Mouse (Mus musculus) liver, adult (tissue): ENCODE results near the gene Tmem87b.

Experiments
- GATA4 ChIP-seq: IDR thresholded peaks from 2 replicates; pipeline ENCODE4 v1.6.1; 2014; ENCODE audit warnings: mild to moderate bottlenecking, low read length; ENCODE audit not compliant: insufficient replicate concordance

Tmem87b gene

DNA sequence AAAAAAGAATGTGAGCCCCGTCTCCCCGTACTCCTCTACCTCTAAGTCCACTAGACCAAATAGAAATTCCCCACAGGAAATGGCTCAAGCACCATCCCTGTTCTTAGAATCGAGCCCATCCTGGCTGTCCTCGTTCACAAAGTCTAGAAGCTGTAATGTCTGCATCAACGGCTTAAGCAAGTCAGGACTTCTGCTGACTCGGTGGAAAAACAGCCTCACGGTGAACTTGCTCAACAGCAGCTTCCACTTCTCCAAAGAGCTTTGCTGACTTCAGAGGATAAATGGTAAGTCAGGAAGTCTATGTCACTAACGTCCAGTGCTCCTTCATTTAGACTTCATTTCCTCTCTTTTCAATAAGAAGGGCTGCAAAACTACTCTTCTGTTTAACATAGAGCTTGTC lies 11.4 kb upstream of the Tmem87b start:
- no peak for TF ChIP-seq GATA4

DNA sequence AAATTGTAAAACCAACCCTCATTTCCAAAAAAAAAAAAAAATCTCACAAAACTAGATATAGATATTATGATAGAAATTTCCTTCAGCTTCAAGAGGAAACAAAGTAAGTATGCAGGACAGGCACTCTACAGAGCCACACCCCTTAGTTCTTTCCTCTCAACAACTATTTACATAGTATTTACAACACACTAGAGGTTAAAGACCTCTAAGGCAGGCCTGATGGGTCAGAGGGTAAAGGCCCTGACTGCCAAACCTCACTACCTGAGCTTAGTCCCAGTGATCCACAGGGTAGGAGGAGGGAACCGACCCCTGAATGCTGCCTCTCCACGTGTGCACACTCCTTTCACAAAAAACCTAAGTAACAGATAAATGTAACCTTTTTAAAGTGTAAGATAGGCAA lies 5.2 kb upstream of the Tmem87b start:
- TF ChIP-seq GATA4 = no peak

DNA sequence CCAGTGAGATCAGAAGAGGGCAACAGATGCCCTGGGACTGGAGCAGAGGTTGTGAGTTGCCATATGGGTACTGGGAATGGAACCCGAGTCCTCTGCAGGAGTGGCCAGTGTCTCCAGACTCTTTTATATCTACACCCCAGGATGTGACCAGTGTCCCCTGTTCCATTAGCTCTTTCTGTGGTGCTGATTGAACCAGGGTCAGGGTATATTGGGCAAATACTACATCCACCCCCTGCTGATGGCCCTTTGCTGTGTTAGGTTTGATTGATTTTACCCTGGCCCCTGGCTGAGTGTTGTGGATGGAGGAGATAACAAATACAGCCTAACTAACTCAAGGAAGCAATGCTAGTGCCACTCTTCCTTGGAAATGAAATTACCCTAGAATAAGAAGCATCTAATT lies 1.6 kb upstream of the Tmem87b start:
- TF ChIP-seq GATA4 = no peak

DNA sequence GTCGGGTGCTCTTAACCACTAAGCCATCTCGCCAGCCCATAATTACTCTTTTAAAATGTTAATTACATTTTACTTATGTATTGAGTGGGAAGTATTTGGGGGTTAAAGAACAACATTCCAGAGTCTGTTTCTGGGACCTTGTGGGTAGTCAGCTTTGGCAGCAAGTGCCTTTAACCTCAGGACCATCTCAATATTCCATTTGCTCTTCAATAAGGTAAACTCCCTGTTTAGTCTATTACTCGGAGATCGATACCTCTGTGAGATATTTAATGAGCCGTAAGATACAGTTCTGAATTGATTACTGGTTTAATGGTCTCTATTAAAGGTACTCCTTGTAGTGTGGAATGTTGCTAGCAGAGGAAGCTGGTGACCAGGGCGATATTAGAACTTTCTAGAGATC lies 1.0 kb upstream of the Tmem87b start:
- TF ChIP-seq GATA4 = no peak

DNA sequence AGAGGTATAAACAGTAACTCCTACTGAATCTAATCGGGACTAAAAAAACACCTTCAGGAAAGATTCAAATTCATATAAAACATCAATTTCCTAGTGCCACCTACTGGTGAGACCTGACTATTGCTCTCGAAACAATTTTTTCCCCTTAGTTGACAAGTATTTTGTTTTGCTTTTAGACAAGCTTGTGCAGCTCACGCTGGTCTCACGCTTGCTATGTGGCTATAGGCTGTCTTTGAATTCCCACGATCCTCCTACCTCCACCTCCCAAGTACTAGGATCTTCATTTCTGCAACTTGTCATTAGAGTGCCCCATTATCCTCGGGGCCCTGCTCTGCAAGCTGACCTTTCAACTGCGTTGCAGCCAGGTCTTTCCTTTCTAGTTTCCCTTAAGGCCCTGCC lies 532 bp upstream of the Tmem87b start:
- no peak for TF ChIP-seq GATA4

DNA sequence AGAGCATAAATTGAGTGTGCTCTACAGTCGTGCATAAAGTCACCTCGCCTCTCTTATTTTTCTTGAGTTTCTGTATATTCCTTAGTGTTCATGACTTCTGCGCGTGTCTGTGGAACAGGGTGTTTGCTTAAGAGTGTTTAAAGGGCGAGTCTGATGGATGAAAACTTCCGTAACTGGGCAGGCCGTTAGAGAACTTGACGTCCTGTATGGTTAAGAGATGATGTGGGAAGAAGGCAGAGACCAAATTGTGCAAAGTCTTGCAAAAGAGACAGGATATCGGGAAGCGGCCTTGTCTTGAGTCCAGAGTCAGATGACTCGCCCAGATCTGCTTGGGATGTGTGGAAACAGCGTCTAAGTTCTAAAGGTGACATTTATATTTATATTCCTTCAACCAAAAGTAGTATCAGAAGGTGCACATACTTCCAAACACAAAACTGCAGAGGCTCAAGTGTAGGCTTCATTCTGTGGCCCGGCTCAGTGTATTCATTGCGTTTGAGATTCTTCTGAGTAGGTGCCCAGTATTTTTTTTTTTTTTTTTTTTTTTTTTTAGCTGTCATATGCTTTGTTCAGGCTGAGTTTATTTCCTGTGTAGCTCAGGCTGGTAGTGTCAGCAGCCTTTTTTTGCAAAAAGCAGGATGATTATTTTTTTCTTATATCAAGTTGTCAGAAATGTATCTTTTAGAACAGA lies 1.2 kb downstream of the Tmem87b start:
- TF ChIP-seq GATA4 = no peak

DNA sequence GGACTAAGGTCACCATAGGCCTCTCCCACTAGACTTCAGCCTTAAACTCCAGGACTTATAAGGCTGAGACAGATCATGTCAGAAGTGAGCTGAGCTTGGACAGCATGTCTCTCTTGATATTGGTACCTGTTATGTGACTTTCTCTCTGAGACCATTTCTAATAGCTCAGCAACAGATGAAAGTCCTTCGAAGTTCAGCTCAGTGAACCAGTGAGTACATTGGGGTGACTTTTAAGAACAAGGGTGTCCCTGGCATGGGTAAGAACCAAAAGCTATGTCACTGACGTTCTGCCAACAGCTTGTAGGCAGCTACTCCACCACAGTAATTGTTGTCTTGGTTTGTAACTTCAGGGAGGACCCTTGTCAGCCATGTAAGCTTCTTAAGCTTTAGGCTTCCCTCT lies 2.7 kb downstream of the Tmem87b start:
- TF ChIP-seq GATA4 = no peak

DNA sequence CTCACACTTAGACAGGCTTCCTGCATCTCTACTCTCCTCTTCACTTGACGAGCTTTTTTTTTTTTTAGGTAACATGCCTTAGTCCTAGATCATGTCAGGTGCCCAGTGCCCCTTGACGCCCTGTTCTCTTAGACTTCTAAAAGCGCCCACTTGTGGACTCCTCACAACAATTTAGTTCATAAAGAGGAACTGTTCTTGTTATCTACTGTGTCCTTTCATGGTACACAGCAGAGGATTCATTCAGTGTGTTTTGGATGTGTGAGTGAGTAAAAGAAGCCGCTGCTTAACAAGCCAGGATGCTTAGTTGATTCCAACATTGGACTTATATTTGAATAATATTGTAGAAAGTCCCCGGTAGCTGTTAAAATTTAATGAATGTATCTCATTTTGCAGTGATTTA lies 6.0 kb downstream of the Tmem87b start:
- no peak for TF ChIP-seq GATA4

DNA sequence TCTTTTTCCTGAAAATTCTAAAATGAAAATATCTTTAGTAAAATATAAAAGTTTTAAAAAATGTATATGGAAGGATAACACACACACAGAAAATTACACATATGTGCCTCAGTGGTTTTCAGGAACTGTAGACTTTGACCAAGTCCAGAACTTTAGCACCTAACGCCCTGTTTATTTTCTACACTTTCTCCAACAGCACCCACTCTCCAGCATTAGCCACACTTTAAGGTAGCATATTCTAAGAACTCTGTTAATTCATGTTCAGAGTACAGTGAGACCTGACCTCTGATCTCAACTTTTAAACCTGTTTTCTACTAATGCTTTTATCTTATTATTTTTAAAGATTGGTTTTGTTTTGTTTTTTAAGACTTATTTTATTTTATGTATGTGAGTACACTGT lies 9.9 kb downstream of the Tmem87b start:
- no peak for TF ChIP-seq GATA4

DNA sequence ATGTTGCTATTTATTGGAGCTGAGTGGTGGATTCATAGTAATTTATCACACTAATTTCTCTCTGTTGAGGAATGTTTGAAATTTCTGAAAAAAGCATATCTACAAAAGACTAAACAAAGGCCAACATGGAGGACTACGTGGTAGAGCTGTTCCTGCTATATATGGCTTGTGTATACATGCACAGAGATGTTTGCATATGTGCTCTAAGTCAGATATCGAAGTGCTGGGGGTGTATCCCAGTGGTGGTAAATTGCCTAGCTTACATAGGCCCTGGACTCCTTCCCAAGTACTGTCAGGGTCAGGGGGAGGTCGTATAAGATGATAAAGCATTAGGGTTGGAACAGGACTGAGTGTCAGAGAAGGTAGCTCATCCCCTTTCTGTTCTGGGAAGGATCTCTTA lies 14.7 kb downstream of the Tmem87b start:
- no peak for TF ChIP-seq GATA4

DNA sequence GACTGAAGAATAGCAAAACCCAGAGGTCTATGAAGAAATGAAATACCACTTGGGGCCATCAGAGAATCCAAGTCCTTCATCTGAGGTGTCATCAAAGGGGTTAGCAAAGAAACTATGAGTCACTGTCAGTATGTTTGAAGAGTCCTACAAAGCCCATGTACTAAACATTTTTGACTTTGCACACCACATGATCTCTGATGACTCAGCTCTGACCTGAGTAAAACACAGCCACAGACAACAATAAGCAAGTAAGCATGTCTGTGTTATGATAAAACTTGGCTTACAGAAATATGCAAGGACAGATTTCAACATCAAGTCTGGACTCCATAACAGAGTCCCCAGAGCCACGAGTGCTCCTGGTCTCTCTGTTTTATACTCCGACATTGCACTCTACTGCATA lies 15.1 kb downstream of the Tmem87b start:
- no peak for TF ChIP-seq GATA4

DNA sequence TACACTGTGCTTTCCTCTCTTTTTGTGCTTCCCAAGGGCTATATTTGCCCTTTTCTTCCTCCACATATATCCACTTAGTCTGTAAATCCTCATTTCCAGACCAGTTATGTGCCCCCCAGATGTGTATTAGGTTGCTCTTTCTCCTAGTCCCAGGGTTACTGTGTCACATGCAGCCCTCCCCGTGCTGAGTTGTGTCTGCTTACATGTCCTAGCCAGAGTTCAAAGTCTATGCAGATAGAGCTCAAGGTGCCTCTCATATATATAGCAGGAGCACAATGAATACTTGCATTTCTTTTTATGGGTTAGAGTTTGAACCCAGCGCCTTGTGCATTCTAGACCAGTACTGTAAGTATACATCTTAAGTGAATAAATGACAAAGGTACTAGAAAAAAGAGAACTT lies 15.5 kb downstream of the Tmem87b start:
- no peak for TF ChIP-seq GATA4

DNA sequence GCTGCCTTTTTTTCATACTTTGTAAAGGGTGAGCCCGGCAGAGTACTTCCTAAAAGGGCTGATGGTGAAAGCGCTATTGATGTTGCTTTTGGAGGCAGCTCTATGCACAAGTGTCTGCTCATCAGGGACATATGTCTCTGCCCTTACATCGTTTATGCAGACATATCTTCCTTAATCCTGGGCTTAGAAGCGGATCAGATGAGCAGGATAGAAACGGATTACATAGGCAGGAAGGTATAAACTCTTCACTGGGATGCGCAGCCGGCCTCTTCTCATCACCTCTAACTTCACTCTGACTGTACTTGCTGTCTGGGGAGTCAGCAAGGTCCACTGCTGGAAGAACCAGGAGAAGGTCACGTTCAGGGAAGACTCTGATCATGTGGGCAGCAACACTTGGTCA lies 19.6 kb downstream of the Tmem87b start:
- TF ChIP-seq GATA4 = no peak

DNA sequence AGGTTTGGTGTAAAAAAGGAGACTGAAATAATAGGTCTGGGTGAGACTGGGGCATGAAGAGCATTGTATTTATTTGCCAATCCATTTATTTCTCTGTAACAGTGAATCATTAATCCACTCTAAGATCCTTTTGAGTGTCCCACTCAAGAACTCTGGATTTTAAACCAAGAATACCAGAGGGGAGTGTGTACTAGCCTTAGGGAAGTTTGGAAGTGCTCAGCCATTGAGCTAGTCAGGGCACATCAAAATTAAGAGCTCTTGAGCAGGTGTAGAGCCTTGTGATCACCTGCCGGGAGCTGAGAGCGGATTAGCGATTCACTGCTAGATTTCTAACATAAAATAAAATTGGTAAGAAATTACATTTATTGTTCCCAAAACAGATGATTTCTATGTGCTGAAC lies 20.7 kb downstream of the Tmem87b start:
- TF ChIP-seq GATA4 = no peak

DNA sequence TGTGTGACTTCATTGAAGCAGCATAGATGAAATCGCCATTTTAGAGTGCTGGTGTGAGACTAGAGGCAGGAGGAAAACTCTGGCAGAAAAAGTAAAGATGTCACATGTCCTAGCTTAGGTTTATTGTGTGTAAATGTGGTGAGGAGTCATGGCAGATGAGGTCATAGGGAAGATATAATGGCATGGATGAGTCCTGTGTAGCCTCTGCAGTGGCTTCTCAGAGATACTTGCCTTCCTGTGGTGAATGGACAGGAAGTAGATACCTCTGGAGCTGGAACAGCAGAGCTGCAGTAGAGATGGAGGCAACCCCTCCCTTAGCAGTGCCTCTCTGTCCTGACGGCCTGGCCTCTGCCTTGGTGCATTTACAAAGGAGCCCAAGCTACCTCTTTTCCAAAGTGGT lies 21.6 kb downstream of the Tmem87b start:
- TF ChIP-seq GATA4 = no peak

DNA sequence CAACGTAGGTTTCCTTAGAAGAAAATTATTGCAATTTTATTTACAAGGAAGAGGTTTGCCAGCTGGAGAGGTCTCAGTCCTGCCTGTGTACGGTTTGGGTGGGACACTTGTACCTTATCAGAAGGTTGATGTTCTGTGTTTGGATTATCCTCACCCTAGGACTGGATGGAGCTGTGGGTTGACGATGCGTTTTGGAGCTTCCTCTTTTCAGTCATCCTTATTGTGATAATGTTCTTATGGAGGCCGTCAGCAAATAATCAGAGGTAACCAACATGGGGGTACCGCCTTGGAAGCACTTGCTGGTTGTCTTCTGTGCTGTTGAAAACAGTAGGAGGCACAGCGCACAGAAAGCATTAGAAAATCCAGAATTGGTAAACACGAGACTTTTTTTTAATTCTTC lies 24.5 kb downstream of the Tmem87b start:
- TF ChIP-seq GATA4 = no peak

DNA sequence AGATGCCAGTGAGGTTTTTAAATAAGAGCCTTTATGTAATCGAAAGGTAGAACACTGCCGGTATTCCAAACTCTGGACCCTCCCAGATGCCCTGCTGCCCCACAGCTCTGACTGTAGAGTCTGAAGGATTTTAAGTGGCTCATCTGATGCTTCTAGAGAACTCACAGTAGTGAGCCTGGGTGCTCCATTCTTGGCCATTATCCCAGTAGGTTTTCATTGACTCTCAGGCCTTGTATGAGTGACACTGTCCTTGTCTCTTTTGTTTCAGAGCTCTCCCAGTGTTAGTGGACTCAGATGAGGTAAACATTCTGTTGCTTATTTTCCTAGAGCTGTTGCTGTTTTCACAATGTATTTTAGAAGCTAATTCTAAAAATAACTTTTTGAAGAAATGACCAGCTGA lies 32.1 kb downstream of the Tmem87b start:
- no peak for TF ChIP-seq GATA4
